In the genomic region with DNA sequence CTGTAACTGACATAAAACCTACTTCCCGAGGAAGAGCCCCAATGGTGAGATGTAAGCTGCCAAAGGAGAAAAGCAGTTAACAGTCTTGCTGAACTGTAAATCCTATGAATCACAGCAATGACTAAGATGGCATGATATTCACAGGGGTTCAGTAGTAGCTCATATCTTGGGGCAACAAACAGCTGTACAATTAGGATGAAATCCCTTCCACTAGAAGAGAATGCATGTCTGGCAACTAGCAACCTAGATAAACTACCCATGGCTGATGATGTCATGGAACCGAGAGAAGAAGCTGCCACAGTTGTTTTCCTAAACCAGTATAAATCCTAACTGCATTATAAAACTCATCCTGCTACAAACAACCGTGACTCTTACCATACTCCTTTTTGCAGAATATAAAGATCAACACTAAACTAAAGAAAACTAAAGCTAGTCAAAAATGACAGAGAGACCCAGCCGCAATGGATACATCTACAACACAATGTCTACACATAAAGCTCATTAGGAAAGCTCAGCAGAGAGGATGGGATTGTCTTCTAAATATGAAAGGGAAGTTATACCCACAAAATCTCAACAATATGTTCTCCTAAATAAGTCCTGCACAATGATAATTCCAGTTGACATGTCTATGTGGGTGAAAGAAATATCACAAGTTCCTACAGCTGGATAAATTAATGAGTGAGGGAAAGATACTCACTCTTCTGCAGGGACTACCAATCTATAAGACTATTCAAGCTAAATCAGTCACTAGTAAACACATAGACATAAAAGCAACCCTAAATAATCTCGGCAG, we compare ENCODE assay signal across 19 mouse cellular contexts.
"Had no signal": no experiment of that assay in that cellular context is flagged by ENCODE, and none has a peak within 500 bp of the region (broad histone marks: within the 10 kb centered on the region; RNA-seq: fewer than 3 reads in every experiment).

No protein-coding gene starts in this region.

- H3K36me3 ChIP-seq: liver, embryonic 13.5 days; neural tube, embryonic 12.5 days had no signal

- H3K4me1 ChIP-seq: liver, embryonic 13.5 days; neural tube, embryonic 12.5 days had no signal

- H3K27me3 ChIP-seq: liver, embryonic 13.5 days; neural tube, embryonic 12.5 days had no signal

- H3K9ac ChIP-seq: liver, embryonic 13.5 days; neural tube, embryonic 12.5 days had no signal

- H3K27ac ChIP-seq: left cerebral cortex, adult 2 months; liver, embryonic 13.5 days; neural tube, embryonic 12.5 days; stomach, postnatal 0 days had no signal

- DNase-seq: kidney, adult 9 months; kidney, postnatal 14 days; kidney, postnatal 4 days; layer of hippocampus, postnatal 36 days; liver, embryonic 13.5 days; lung, adult 2 months; lung, postnatal 14 days; lung, postnatal 4 days; midbrain, embryonic 14.5 days; right cerebral cortex, adult 18-20 months; right cerebral cortex, postnatal 14 days; right cerebral cortex, postnatal 4 days; thymus, adult 2 months; thymus, postnatal 14 days; thymus, postnatal 4 days had no signal

- H3K4me2 ChIP-seq: liver, embryonic 13.5 days; midbrain, embryonic 11.5 days; neural tube, embryonic 12.5 days had no signal

- H3K9me3 ChIP-seq: liver, embryonic 13.5 days; neural tube, embryonic 12.5 days had no signal

- H3K4me3 ChIP-seq: left cerebral cortex, adult 2 months; liver, embryonic 13.5 days; neural tube, embryonic 12.5 days had no signal
